Mouse (Mus musculus): ENCODE measurements around the gene Olfr392.

Gene Olfr392

GRCm38 (mm10) chr11:73816949-73817348 is at the start of gene Olfr392:
Gene Olfr392 (minus strand): TSS chr11:73817049.
- DNase-seq (ENCODE audit: extremely low spot score): no peak

GRCm38 (mm10) chr11:73851354-73851753 is 34.5 kb upstream of the Olfr392 start, which contains the start of gene Olfr393:
Gene Olfr393 (minus strand): TSS chr11:73851454.
- no peak for DNase-seq (ENCODE audit: extremely low spot score)

- no peak for DNase-seq (ENCODE audit: extremely low spot score)
Measured at GRCm38 (mm10) chr11:73802952-73803351, 13.9 kb downstream of the Olfr392 start, which contains the start of gene Olfr391-ps. Gene Olfr391-ps (minus strand): TSS chr11:73803052.

DNA sequence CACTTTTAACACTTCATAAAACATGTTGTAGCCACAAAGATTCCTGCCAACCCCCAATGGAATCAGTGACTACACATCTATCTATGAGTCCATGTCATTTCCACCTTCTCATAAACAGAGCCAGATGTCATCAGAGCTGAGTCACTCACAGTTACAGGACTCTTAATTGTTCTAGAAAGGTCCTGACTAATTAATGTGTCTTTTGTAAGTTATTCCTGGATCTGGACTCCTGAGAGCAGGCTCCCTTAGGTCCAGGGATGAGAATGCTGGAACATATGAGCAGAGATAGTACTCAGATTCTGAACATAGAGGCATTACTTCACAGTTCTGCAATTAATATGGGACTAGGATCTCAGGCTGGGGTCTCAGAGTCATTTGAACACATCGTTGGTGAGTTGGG is 34.2 kb downstream of the Olfr392 start, which contains the start of gene Olfr390:
Gene Olfr390, plus strand, starts transcription at position 301 of the 400 bp plus-strand sequence.
- DNase-seq (ENCODE audit: extremely low spot score): no peak

DNA sequence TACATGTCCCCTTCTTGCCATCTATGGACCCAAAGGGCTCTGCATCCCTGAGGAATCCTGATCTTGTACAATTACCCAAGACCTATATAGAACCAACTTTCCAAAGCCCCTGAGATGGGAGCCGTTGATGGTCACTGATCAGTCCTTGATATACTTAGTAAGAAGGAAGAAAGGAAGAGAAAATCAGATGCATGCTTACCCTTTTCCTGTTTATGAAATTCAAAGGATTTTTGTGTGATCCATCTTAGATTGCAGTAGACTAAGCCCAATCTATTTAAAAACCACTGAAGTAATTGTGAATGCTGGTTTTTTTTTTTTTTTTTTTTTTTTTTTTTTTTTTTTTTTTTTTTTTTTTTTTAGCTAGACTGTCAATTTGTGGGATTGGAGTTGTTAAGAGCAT is 36.2 kb downstream of the Olfr392 start, which contains the start of gene Olfr389:
Gene Olfr389, minus strand, starts transcription at position 101 of the 400 bp plus-strand sequence.
- no peak for DNase-seq (ENCODE audit: extremely low spot score)

Measured in embryo, embryonic 9.5 days (tissue).